Mouse (Mus musculus): ENCODE data around the gene Hsd11b1.

- TF ChIP-seq ELF1 (IDR thresholded peaks at IDR 0.05; ENCODE audit: low read depth, low read length), result no peak
- TF ChIP-seq POLR2A (IDR thresholded peaks at IDR 0.05; ENCODE audit: low read depth, low read length), result no peak
- no peak for TF ChIP-seq CTCF (conservative IDR thresholded peaks at IDR 0.05 in 1 of 2, IDR thresholded peaks at IDR 0.05 in 1 of 2; ENCODE audit: low read depth in 2 of 2, low read length in 2 of 2)
- TF ChIP-seq E2F4 (IDR thresholded peaks at IDR 0.05; ENCODE audit: insufficient replicate concordance, low read depth, low read length), result no peak
- no peak for TF ChIP-seq SMC3 (IDR thresholded peaks at IDR 0.05; ENCODE audit: low read depth, low read length)
- no peak for TF ChIP-seq JUND (conservative IDR thresholded peaks at IDR 0.05; ENCODE audit: low read depth, low read length)
- TF ChIP-seq NRF1 (IDR thresholded peaks at IDR 0.05; ENCODE audit: low read depth, low read length), result no peak
- TF ChIP-seq MXI1 (IDR thresholded peaks at IDR 0.05; ENCODE audit: low read depth, low read length), result no peak
Measured at GRCm38 (mm10) chr1:193226724-193227522, 37.0 kb downstream of the Hsd11b1 start.
